Mouse (Mus musculus) kidney, adult 2 months (tissue): ENCODE measurements at regions not wholly inside any gene's neighbourhood (a gene's known extent, or its start where the extent isn't known, plus 50 kb on each side); places are given as distances from the start of the nearest gene placed in this dataset.

Source experiments
- CTCF ChIP-seq: fragments of 200-500 bp; conservative IDR thresholded peaks from 2 replicates; pipeline ENCODE4 v1.5.1; 2011; ENCODE audit warnings: low read depth, mild to moderate bottlenecking, control low read depth, low read length, moderate library complexity, mixed read lengths; ENCODE audit not compliant: insufficient read depth, insufficient read length
- POLR2A ChIP-seq: fragments of 200-500 bp; IDR thresholded peaks from one replicate; pipeline ENCODE4 v1.6.1; 2011; ENCODE audit warnings: low read depth, low read length, control low read depth

DNA sequence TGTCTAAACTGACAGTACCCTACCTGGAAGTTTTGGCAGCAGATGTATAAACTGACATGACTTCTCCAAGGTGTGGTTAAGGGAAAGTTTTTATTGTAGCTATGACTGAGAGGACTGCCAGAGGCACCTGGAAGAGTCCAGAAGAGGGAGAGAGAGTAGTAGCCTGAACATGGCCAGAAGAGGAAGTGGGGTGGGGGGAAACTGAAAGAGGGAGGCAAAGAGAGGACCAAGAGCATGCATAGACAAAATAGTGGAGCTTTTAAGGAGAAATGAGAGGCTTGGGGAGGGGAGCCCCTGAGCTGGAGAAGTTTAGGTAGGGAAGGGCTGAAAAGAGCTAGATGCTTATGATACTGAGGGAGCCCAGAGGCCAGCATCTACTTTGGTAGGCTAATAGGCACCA is 255.2 kb upstream of the Id2 start:
- TF ChIP-seq CTCF, result no peak
- TF ChIP-seq POLR2A, result no peak
